Mouse (Mus musculus) cerebellum, adult (tissue): ENCODE measurements around the gene Olfr275.
"Not testable (repeated sequence)": the region's sequence is repeated elsewhere in the genome, so short reads cannot be mapped to it uniquely, and the experiment has no call there.

ENCODE experiments used
- ATAC-seq: cut with Nextera tagmentation; 2 replicates; pipeline ENCODE4 v1.9.2; 2017; ENCODE audit warnings: mild to moderate bottlenecking, moderate library complexity, mixed read lengths; ENCODE audit not compliant: insufficient number of reproducible peaks, low FRiP score, low TSS enrichment

Gene Olfr275

GRCm38 (mm10) chr4:52814304-52814703 is at the start of gene Olfr275:
Gene Olfr275, plus strand, starts transcription at chr4:52814604.
- no peak for ATAC-seq

- no peak for ATAC-seq
Measured at GRCm38 (mm10) chr4:52765612-52766011, 48.8 kb upstream of the Olfr275 start.

GRCm38 (mm10) chr4:52772186-52772585 is 42.2 kb upstream of the Olfr275 start:
- ATAC-seq, result no peak

- no peak for ATAC-seq
Measured at GRCm38 (mm10) chr4:52800013-52800412, 14.4 kb upstream of the Olfr275 start.

- no peak for ATAC-seq
Measured at GRCm38 (mm10) chr4:52811871-52812270, 2.5 kb upstream of the Olfr275 start.

- no peak for ATAC-seq
Measured at GRCm38 (mm10) chr4:52821375-52821774, 7.0 kb downstream of the Olfr275 start.

- ATAC-seq, result not testable (repeated sequence)
Measured at GRCm38 (mm10) chr4:52845411-52845810, 31.0 kb downstream of the Olfr275 start.

GRCm38 (mm10) chr4:52849039-52849635 is 34.7 kb downstream of the Olfr275 start:
- ATAC-seq, result 0 out of 2 replicates have a peak, but pooled peaks have one; percentile 40

GRCm38 (mm10) chr4:52849672-52850071 is 35.3 kb downstream of the Olfr275 start:
- ATAC-seq, result no peak

- ATAC-seq, result no peak
Measured at GRCm38 (mm10) chr4:52859136-52859535, 44.7 kb downstream of the Olfr275 start, which contains the start of gene Olfr273. Gene Olfr273, minus strand, starts transcription at chr4:52859236.

GRCm38 (mm10) chr4:52864156-52864555 is 49.8 kb downstream of the Olfr275 start:
- ATAC-seq, result no peak
